Mouse (Mus musculus): ENCODE results near the gene Tfip11. TPM values are rescaled to one million over a fixed set of nuclear protein-coding genes. Genes with fewer than 3 reads are reported as not detected.

Tfip11 gene
- total RNA-seq (2012; rRNA removed) = 23.8 and 29.0 TPM in 2 replicates
- 6.6 and 8.8 TPM in 2 replicates for total RNA-seq (2014; rRNA removed)
- polyA plus RNA-seq (2012; ENCODE audit: insufficient read length, low read depth) = 28.6 and 31.7 TPM in 2 replicates

GRCm38 (mm10) chr5:112325546-112326445 is at the start of gene Tfip11:
Gene Tfip11 (plus strand): TSS chr5:112326358.
- H3K27ac ChIP-seq (ENCODE audit: insufficient read depth, low read depth) = peak within 1 kb of the TSS; percentile 21; the same call in 1 of the 2 replicates
- peaks cover 4% of the 10 kb centered on the region for H3K9me3 ChIP-seq (replicated peaks; ENCODE audit: low read length)
- peak within 1 kb of the TSS; percentile 84 to 100 (median 85) for H3K4me3 ChIP-seq (replicated peaks in 1 of 3; ENCODE audit: low read depth in 2 of 3, low read length in 2 of 3, poor library complexity in 1 of 3)
- peaks cover 3 to 27% of the 10 kb centered on the region in 2 experiments; a peak in 3 of 4 replicates for H3K4me1 ChIP-seq (ENCODE audit: control insufficient read depth in 1 of 2, insufficient read depth in 2 of 2)
- no peak for TF ChIP-seq USF2 (conservative IDR thresholded peaks at IDR 0.05; ENCODE audit: low read depth, low read length)
- TF ChIP-seq NELFE (IDR thresholded peaks at IDR 0.05; ENCODE audit: low read depth, low read length) = peak; percentile 74
- peak; percentile 97 for TF ChIP-seq HCFC1 (IDR thresholded peaks at IDR 0.05; ENCODE audit: low read depth, low read length)
- 0 out of 2 replicates have a peak, but pooled peaks have one; percentile 36 for TF ChIP-seq TBP (conservative IDR thresholded peaks at IDR 0.05; ENCODE audit: low read depth, low read length)
- TF ChIP-seq ZKSCAN1 (IDR thresholded peaks at IDR 0.05; ENCODE audit: borderline replicate concordance, low read depth, low read length) = no peak
- TF ChIP-seq ZNF384 (IDR thresholded peaks at IDR 0.05; ENCODE audit: low read depth, low read length) = no peak
- TF ChIP-seq MAFK (IDR thresholded peaks at IDR 0.05; ENCODE audit: insufficient replicate concordance, low read length) = no peak
- TF ChIP-seq E2F4 (IDR thresholded peaks at IDR 0.05; ENCODE audit: insufficient replicate concordance, low read depth, low read length) = no peak
- peak; percentile 29; the same call in 1 of the 2 replicates for TF ChIP-seq NRF1 (IDR thresholded peaks at IDR 0.05; ENCODE audit: low read depth, low read length)
- peak; percentile 54; the same call in 1 of the 2 replicates for TF ChIP-seq MEF2A (IDR thresholded peaks at IDR 0.05; ENCODE audit: borderline replicate concordance, low read depth, low read length)
- no peak for TF ChIP-seq JUN (IDR thresholded peaks at IDR 0.05; ENCODE audit: insufficient read depth, low read depth, low read length)
- no peak for TF ChIP-seq UBTF (IDR thresholded peaks at IDR 0.05; ENCODE audit: low read depth, low read length)
- TF ChIP-seq POLR2A (IDR thresholded peaks at IDR 0.05; ENCODE audit: low read depth, low read length) = peak; percentile 87
- no peak for TF ChIP-seq CHD1 (IDR thresholded peaks at IDR 0.05; ENCODE audit: low read depth, low read length)
- no peak for TF ChIP-seq ZC3H11A (IDR thresholded peaks at IDR 0.05; ENCODE audit: low read depth, low read length)
- no peak; the same call in 1 of the 2 replicates for TF ChIP-seq ZMIZ1 (IDR thresholded peaks at IDR 0.05; ENCODE audit: low read depth, low read length)
- TF ChIP-seq CHD2 (IDR thresholded peaks at IDR 0.05; ENCODE audit: low read length) = peak; percentile 67; the same call in 1 of the 2 replicates
- no peak; the same call in 1 of the 2 replicates for TF ChIP-seq POLR2AphosphoS2 (IDR thresholded peaks at IDR 0.05; ENCODE audit: low read depth, low read length)
- no peak for TF ChIP-seq USF1 (IDR thresholded peaks at IDR 0.05; ENCODE audit: low read depth, low read length)
- no peak for TF ChIP-seq JUND (conservative IDR thresholded peaks at IDR 0.05; ENCODE audit: low read depth, low read length)
- TF ChIP-seq PAX5 (IDR thresholded peaks at IDR 0.05; ENCODE audit: low read length) = no peak
- TF ChIP-seq MAX (IDR thresholded peaks at IDR 0.05; ENCODE audit: low read length) = peak; percentile 35; the same call in 1 of the 2 replicates
- peak; percentile 28; the same call in 1 of the 2 replicates for TF ChIP-seq IRF4 (IDR thresholded peaks at IDR 0.05; ENCODE audit: low read depth, low read length)
- no peak for TF ChIP-seq MAZ (IDR thresholded peaks at IDR 0.05; ENCODE audit: low read depth, low read length)
- peak; percentile 96 for TF ChIP-seq MXI1 (IDR thresholded peaks at IDR 0.05; ENCODE audit: low read depth, low read length)
- TF ChIP-seq RCOR1 (conservative IDR thresholded peaks at IDR 0.05; ENCODE audit: low read depth, low read length) = no peak
- TF ChIP-seq BHLHE40 (IDR thresholded peaks at IDR 0.05; ENCODE audit: low read depth, low read length) = no peak
- TF ChIP-seq GABPA (IDR thresholded peaks at IDR 0.05; ENCODE audit: insufficient replicate concordance, low read depth, low read length) = peak; percentile 88
- no peak for TF ChIP-seq MYC (IDR thresholded peaks at IDR 0.05; ENCODE audit: low read depth, low read length)
- TF ChIP-seq EP300 (IDR thresholded peaks at IDR 0.05; ENCODE audit: low read length) = no peak
- TF ChIP-seq CTCF (conservative IDR thresholded peaks at IDR 0.05 in 1 of 2, IDR thresholded peaks at IDR 0.05 in 1 of 2; ENCODE audit: low read depth in 2 of 2, low read length in 2 of 2) = no peak
- peak; percentile 88; the same call in 1 of the 2 replicates for TF ChIP-seq KAT2A (IDR thresholded peaks at IDR 0.05; ENCODE audit: insufficient replicate concordance, low read length)
- no peak for TF ChIP-seq SMC3 (IDR thresholded peaks at IDR 0.05; ENCODE audit: low read depth, low read length)
- no peak for TF ChIP-seq ETS1 (conservative IDR thresholded peaks at IDR 0.05; ENCODE audit: low read depth, low read length)
- peak; percentile 85 for TF ChIP-seq TCF12 (IDR thresholded peaks at IDR 0.05; ENCODE audit: low read depth, low read length)
- TF ChIP-seq ELF1 (IDR thresholded peaks at IDR 0.05; ENCODE audit: low read depth, low read length) = peak; percentile 100
- peak; percentile 99 for TF ChIP-seq SIN3A (IDR thresholded peaks at IDR 0.05; ENCODE audit: low read length)
- DNase-seq (ENCODE audit: extremely low read depth) = peak; percentile 93
- H3K4me2 ChIP-seq (ENCODE audit: insufficient read depth, low read depth, poor library complexity, severe bottlenecking) = peak within 1 kb of the TSS; percentile 90
- peaks cover 17% of the 10 kb centered on the region for H3K79me2 ChIP-seq (replicated peaks; ENCODE audit: control insufficient read depth, extremely low read depth, insufficient read depth, poor library complexity, severe bottlenecking)
- in situ Hi-C loops (cut with MboI; ENCODE audit: low pct_ligation_motif_present, low pct_unique_long_range_greater_than_20kb, low sequenced_read_pairs) = loop anchor here (10.0 kb wide), 1 partner anchor 51 kb away; the partner anchor contains the start of gene Tpst2
- H3K36me3 ChIP-seq (replicated peaks in 1 of 2; ENCODE audit: control insufficient read depth in 1 of 2, insufficient read depth in 1 of 2, low read length in 1 of 2) = peaks cover 28 to 35% of the 10 kb centered on the region in 2 experiments
- peaks cover 22% of the 10 kb centered on the region for H3K27me3 ChIP-seq (replicated peaks)
- dilution Hi-C loops (cut with MboI; ENCODE audit: extremely low pct_ligation_motif_present, extremely low pct_unique_long_range_greater_than_20kb, low sequenced_read_pairs) = no loop called here
- H3K9ac ChIP-seq (ENCODE audit: insufficient read depth, low read depth) = peak within 1 kb of the TSS; percentile 56

Data from CH12.LX (cell line).